Mouse (Mus musculus): ENCODE results near the gene Snx32.

GRCm38 (mm10) chr19:5456241-5456921 lies 54.0 kb downstream of the Snx32 start:
- TF ChIP-seq POLR2A (IDR thresholded peaks at IDR 0.05; ENCODE audit: borderline replicate concordance, extremely low read depth, insufficient read depth, insufficient read length, poor library complexity, severe bottlenecking) (no peak), CTCF (IDR thresholded peaks at IDR 0.05; ENCODE audit: borderline replicate concordance, extremely low read depth, insufficient read depth, insufficient read length) (no peak)

All from brain, embryonic 14.5 days (tissue).